Mouse (Mus musculus): ENCODE results near the gene Elk3.

- no peak for TF ChIP-seq GATA1 (IDR thresholded peaks at IDR 0.05; ENCODE audit: borderline replicate concordance, low read length)
- no peak for TF ChIP-seq CTCF (IDR thresholded peaks at IDR 0.05; ENCODE audit: low read depth, low read length)
- no peak for TF ChIP-seq TAL1 (conservative IDR thresholded peaks at IDR 0.05; ENCODE audit: low read depth, low read length)
- TF ChIP-seq GATA2 (IDR thresholded peaks at IDR 0.05; ENCODE audit: borderline replicate concordance, low read depth, low read length): no peak
- no peak for TF ChIP-seq POLR2AphosphoS5 (IDR thresholded peaks at IDR 0.05; ENCODE audit: insufficient replicate concordance, low read depth, low read length)
These were observed 103.8 kb downstream of the Elk3 start for GRCm38 (mm10) chr10:93207176-93207575.

All from G1E (cell line).